Mouse (Mus musculus): ENCODE measurements at regions not wholly inside any gene's neighbourhood (a gene's known extent, or its start where the extent isn't known, plus 50 kb on each side); places are given as distances from the start of the nearest gene placed in this dataset.

DNA sequence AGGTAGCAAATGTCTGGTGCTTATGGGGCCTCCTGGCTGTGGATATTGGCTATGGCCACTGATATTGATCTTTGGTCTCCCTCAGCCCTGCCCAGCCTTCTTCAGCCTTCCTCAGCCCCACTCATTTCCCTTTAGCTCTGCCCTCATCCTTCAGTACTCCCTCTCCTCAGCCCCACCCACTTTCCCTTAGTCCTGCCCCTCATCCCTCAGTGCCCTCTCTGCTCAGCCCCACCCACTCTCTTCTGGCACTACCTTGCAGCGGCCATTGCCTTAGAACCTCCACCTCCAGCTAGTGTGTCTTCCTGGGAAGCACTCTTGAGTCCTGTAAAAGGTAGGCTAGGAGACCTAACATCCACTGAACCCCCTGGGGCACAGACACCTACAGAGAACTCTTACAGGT, 331.9 kb upstream of the Dio3 start:
- intact Hi-C loops (cut with DNase I) = no loop called here
- no peak for DNase-seq (ENCODE audit: low spot score in 2 of 2)

DNA sequence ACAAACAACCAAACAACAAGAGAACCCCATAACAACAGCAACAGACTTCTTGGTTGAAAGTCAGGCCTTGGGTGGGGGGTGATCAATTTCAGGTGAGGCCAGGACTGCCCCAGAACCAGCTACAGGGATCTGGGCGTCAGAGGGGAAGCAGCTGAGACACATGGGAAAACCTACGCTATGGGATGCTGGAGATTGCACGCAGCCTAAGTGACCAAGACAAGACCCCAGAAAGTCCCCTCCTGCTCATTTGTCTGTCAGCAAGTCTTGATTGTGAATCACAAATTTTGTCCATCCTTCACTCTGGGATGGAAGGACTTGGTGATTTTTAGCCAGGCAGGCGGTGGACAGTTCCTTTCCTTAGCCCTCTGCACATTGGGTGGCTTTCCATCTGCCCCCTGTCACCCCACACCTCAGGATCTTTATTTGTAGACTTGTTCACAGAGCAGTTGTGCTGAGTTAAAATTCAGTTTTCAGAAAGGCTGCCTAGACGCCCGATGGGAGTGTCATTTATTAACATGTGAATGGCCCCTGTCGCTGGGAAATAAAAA, 330.9 kb upstream of the Dio3 start:
- intact Hi-C loops (cut with DNase I) = no loop called here
- DNase-seq (ENCODE audit: low spot score in 2 of 2) = no peak

DNA sequence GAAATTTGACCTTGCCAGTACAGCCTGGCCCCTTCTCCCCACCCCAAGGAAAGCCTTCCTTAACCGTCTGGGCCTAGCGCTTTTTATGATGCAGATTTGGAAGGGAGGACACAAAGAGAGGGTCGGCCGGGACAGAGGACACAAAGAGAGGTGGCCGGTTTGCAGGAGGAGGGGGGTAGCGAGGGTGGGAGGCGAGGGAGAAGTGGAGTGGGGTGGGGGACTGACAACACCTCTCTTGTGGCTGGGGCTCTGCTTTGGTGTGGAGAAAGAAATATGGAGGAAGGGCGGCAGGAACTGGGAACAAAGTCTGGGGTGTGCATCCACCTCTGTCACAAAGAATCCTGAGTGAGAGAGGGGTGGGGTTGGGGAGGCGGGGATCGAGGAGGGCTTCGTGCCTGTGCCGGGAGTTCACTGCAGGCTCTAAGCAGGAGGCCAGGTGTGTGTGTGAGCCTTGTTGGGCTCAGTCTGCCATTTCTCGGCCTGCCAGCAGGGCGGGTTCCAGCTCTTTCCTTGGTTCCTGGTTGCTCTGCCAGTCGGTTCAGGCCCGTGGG, 330.4 kb upstream of the Dio3 start:
- DNase-seq (ENCODE audit: low spot score in 2 of 2) = no peak

DNA sequence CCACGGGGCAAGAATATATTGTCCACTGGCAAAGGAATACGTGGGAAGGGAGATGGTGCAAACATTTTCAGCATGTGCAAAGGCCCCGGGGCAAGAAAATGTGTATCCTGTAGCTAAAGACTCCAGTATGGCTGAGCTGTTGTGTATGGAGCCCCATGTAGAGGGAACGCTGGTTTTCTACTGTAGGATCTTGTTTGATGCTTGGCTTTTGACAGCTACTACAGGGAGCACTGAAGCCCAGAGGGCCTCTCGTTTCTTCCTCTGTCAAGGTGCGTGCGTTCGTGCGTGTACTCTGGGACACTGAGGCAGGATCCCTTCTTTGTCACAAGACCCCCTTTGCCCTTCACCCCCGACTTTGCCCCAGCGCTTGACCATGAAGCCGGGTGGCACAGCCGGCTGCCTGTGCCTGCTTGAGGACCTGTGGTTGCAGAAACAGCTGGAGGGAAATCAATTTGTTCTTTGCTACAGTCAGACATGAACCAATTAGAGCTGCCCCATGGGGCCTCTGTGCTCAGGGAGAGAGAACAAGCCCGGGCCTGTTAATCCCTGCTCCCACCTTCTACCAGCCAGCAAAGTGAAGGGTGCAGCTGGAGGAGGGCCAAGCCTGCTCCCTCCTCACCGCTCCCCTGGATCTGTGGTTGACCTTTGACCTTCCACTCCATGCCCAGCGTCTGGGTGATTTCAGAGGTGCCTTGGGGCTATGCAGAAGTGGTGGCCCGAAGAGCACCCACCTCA, 329.5 kb upstream of the Dio3 start:
- intact Hi-C loops (cut with DNase I) = no loop called here
- no peak for DNase-seq (ENCODE audit: low spot score in 2 of 2)

More for the DNA sequence above, 330.4 kb upstream of the Dio3 start:
- intact Hi-C loops (cut with DNase I) = no loop called here

DNA sequence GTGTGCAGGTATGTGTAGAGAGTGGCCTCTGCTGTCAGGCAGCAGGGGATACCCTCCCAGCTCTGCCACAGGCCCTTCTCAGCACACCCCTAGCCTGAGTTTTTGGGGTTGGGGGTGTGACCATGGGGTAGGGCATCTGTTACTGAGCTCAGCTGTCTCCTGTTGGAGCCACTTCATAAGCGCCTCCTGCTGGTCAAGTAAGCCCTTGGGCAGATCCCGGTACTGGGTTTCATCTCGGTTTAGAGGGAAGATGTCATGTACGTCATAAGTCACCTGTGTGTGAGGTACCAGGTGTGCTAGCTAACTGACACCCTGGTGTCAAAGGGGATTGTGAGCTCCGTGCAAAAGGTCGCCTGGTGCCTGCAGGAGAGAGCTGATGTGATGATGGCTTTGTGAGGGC, 328.2 kb upstream of the Dio3 start:
- no peak for DNase-seq (ENCODE audit: low spot score in 2 of 2)
- intact Hi-C loops (cut with DNase I) = no loop called here

DNA sequence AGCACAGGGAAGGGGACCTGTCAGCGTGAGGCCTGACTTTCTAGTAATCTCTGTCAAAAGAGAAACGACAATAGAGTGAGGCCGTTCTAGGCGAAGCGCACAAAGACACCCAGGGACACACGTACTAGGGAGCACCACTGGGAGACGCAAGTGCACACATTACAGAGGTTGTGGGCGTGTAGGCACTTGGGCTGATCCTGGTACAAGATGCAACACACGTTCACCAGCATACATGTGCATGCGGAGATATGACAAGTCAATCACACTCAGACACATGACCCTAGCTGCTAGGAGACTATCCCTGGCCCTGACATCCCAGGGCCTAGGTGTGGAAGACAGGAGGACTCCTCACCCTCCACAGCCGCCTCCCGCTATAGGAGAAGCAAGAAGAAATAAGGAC, 327.4 kb upstream of the Dio3 start:
- DNase-seq (ENCODE audit: low spot score in 2 of 2) = no peak
- intact Hi-C loops (cut with DNase I) = no loop called here

DNA sequence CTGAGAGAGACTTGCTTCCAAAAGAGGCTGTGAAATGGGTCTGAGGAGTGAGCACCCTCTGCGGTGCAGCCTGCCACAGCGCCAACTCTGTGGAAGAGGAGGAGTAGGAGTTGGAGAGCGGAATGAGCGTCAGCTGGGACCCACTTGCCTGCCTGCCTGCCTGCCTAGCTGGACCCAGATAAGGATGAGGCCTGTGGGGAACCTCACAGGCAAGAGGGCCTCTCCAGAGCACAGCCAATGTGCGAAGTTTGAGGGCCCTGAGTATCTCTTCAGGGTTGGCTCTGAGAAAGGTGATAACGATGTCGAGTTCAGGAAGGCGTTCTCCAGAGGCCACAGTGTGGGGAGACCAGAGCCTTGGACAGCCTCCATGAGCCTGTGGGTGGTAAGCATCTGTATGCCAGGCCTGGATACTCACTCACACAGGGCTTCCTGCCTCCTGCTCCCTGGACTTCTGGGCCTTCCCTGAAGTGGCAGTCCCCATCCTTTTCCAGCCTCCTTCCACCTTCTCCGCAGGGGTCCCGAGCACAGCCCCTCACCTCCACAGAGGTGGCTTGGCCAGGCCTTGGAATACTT, 326.9 kb upstream of the Dio3 start:
- intact Hi-C loops (cut with DNase I) = no loop called here
- no peak for DNase-seq (ENCODE audit: low spot score in 2 of 2)

DNA sequence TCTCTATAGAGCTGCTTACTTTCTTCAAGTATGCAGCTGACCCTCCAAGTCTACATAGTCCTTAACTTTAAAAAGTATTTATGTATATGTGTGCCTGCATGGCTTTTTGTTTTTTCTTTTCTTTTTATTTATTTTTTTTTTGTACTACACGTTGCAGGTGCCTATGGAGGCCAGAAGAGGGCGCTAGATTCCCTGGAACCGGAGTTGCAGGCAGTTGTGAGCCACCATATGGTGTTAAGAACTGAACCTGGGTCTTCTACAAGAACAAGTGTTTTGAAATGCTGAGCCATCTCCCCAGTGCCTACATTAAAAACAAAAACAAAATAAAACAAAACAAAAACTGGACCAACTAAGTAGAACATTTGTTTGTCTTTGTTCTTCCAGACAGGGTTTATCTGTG, 325.9 kb upstream of the Dio3 start:
- no peak for DNase-seq (ENCODE audit: low spot score in 2 of 2)
- intact Hi-C loops (cut with DNase I) = no loop called here

DNA sequence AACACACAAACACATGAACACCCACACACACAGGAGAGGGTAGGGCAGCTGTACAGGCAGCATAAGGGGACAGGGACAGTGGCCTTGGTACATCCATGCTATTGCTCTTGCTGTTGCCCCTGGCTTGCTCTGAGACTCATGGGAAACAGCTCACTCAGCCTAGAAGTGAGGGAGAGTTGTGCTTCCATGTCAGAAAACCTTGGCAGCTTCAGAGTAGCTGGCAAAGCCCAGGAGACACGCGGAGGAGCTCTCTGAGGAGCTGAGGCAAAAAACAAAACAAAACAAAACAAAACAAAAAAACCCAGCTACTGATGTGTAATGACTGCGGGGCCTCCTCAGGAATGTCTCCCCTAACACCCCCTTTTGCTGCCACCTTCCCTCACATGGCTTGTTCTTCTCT, 321.6 kb upstream of the Dio3 start:
- DNase-seq (ENCODE audit: low spot score in 2 of 2) = no peak
- intact Hi-C loops (cut with DNase I) = no loop called here

DNA sequence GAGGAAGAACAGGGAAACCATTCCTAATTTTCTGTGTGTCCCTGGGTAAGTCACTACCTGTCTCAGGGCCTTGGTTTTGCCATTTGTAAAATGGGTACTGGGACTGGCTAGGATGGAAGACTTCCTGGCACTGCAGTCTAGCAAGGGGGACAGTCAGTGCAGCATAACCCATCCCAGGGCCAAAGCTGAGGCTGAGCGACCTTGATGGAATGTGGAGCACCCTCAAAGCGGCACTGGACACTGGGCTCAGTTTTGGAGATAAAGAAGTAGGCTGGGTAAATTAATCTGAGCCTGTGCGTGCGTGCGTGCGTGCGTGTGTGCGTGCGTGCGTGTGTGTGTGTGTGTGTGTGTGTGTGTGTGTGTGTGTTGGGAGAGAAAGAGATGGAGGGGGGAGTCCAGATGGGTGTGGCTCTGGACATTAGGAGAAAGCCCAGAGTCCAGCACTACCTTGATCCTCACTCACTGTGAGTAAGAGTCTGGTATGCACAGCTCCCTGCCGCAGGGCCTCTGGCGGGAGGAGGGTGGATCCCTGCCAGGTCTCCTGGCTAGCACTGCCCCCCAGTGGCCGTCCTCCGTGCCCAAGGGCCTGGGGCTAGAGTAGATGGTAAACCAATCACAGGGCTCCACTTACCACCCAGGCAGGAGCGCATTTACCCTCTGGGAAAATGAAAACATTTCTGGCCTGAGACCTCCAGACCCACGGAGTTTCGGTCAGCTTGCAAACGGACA, 320.3 kb upstream of the Dio3 start:
- DNase-seq (ENCODE audit: low spot score in 2 of 2) = peak; percentile 55 to 71
- intact Hi-C loops (cut with DNase I) = no loop called here

DNA sequence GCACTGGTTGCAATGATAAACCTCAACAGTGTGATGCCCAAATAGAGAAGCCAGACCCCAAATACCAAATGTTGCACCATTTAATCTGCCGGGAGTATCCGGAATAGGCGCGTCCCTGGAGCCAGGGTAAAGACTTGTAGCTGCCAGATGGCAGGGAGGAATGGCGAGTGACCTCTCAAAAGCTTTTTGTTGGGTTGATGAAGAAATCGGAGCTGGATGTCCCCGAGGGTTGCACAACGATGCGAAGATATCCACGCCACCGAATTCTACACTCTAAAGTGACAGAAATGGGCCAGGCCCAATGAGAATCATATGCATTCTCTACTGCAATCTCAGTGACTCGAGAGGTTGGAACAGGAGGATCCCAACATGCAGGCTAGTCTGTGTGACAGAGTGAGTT, 312.1 kb upstream of the Dio3 start:
- intact Hi-C loops (cut with DNase I) = loop anchor here (10.0 kb wide), 1 partner anchor 222 kb away; no protein-coding TSS in a partner anchor
- DNase-seq (ENCODE audit: low spot score in 2 of 2) = no peak

DNA sequence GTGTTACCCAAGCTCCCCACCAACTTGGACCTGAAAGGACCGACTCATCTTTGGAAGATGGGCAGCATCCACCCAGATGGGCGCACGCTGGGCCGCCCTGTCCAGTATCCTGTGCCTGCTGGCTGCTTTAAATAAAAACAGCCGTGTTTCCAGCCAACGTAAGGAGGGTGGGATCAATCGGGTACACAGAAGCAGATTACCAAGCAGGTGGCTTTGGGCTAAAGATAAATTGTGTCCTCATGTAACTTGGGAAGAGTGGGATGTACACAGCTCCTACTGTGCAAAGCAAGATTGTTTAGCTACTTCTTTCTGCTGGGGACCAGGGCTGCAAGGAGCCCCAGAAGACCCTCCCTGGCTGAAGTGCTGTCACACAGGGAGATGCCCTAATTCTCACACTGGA, 310.6 kb upstream of the Dio3 start:
- intact Hi-C loops (cut with DNase I) = loop anchor here (10.0 kb wide), 1 partner anchor 224 kb away; no protein-coding TSS in a partner anchor
- DNase-seq (ENCODE audit: low spot score in 2 of 2) = peak; percentile 44 to 71

DNA sequence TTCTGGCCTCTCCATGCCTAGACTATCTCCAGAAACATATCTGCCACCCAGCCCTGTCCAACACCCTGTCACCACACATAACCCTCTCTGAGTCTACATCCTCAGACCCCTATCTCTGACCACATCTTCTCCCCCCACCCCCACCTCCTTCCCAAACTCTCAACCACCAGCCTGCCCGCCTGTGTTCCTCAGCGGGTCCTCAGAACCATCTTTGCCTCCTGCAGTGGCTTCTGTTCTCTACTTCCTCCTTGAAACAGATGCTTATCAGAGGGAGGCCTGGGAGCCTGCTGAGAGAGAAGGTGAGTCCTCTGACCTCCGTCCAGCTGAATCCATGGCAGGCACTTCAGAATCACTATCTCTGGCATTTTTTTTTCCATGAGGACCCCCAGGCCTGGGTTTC, 307.4 kb upstream of the Dio3 start:
- intact Hi-C loops (cut with DNase I) = no loop called here
- DNase-seq (ENCODE audit: low spot score in 2 of 2) = no peak

DNA sequence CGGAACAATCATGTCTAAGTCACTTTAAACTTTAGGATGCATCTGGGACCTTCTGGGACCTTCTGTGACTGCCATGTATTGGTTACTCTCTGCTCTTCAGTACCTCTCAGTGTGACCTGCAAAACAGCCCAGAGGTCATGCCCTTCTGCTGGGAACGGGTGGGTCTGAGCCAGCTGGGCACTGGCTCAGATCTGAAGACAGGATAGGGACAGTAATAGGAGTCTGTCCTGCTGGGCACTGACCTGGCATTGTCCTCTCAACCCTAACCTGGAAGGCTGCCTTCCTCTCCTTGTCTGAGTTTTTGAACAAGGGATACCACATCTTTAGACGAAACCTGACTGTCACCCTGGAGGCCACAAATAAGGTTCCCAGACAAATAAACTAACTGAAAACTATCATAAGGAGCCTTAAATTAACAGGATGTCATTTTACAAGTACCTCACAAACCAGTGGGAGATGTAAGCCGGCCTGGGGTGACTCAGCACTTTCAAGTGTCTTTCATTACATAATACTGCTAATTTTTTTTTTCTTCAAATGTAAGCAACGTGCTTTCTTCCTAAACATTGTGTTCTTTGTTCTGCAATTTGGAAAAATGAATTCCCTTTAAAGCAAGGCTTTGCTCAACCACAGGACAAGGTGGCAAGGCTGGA, 306.4 kb upstream of the Dio3 start:
- intact Hi-C loops (cut with DNase I) = loop anchor here (2.0 kb wide), 1 partner anchor 76 kb away; no protein-coding TSS in a partner anchor
- DNase-seq (ENCODE audit: low spot score in 2 of 2) = peak in 1 of 2 experiments; percentile 43

DNA sequence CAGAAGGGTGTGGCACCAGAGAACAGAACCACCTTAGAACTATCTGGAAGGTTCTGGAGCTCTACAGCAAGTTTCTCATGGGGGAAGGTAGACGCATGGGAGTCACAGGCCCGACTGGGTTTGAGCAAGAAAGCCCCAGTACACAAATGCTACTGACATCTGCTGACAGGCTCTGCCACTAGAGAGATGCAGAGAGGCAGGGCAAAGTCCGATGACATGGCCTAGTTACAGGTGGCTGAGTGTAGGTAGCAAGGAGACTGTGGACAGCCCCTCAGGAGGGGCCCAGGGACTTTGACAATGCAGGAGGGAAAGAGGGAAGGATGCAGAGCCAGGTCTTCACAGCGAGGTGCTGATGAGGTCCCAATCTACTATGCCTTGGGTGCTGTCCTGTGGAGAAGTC, 305.3 kb upstream of the Dio3 start:
- DNase-seq (ENCODE audit: low spot score in 2 of 2) = no peak
- intact Hi-C loops (cut with DNase I) = loop anchor here (2.0 kb wide), 1 partner anchor 75 kb away; no protein-coding TSS in a partner anchor

DNA sequence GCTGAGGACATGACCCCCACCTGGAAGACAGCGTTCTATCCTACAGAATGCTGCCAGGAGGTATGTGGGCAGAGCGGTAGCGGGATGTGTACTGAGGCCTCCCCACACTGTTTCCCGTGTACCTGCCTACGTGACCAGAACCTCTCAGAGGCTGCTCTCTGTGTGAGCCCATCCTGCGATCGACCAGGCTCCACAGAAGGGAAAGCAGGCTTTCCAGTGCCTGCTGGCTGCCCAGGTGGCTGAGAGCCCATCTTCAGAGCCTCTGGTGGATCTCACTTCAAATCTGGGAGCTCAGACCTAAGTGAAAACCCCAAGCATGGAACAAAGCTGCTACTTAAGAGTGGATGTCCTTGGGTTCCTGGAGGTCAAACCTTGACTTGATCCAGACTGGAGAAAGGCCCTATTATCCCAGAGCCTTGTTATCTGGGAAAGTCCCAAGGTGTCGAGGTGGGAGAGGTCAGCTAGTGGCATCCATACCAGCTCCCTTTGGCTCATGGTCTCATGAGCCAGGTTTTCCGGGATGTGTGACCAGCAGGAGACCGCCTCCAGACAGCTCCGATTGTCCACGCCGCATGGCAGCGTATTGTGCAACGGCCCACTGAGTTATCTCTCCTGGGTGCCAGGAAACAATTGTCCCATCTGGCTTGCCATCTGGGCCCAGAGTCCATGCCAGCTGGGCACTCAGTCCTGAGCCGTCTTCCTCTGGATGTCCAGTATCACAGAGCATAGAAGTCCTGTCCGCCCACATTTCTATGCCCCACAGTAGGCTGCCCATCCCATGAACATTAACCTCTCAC, 303.5 kb upstream of the Dio3 start:
- intact Hi-C loops (cut with DNase I) = no loop called here

DNA sequence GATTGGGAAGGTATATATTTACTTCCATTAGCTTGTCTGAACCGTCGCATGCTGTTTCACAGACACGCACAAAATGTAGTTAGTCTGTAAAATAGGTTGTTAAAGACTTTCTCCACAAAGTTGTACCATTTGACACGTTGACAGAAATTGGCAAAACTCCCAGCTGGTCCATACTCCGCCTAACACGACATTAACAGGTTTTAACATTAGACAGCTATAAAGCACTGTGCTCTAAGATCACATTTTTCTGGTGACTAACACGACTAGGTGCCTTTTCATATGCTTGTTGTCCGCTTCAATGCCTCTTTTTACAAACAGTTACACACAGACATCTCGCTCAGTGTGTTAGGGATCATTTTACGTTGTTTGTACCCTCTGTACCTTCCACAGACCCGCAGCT, 294.2 kb upstream of the Dio3 start:
- DNase-seq (ENCODE audit: low spot score in 2 of 2) = no peak
- intact Hi-C loops (cut with DNase I) = no loop called here

More for the DNA sequence above, 303.5 kb upstream of the Dio3 start:
- peak; percentile 38 to 53 for DNase-seq (ENCODE audit: low spot score in 2 of 2)

DNA sequence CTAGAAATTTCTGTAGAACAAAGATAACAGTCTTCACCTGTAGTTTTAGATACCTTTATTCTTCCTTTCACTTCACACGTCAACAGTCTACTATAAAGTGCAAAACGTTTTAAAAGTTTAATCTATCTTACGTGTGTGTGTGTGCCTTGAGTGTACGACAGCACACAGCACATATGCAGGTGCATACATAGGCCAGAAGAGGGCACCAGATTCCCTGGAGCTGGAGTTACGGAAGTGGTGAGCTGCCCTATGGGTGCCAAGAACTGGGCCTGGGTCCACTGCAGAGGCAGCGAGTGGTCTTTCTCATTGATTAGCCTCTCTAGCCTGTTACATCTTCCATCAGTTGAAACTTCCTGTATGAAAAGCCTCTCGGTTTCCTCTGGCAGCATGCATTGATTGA, 285.5 kb upstream of the Dio3 start:
- no peak for DNase-seq (ENCODE audit: low spot score in 2 of 2)
- intact Hi-C loops (cut with DNase I) = no loop called here

DNA sequence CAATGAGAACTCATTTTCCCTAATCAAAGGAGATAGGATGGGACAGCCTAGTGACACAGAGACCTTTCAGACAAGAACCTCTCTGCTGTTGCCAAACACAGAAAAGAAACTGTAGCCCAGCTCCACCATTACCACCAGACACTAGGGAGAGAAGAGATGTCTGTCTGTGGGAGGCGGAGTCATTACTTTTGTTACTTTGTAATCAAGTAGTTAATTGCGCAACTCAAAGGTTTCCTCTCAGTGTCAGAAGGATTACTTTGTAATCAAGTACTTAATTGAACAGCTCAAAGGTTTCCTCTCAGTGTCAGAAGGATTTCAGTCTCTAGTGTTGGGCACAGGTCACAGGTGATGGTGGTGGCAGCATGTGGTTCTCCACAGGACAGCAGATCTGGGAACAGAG, 276.2 kb upstream of the Dio3 start:
- intact Hi-C loops (cut with DNase I) = no loop called here
- no peak for DNase-seq (ENCODE audit: low spot score in 2 of 2)
